Mouse (Mus musculus): ENCODE measurements around the gene Dhx37. TPM values are rescaled to one million over a fixed set of nuclear protein-coding genes. Genes with fewer than 3 reads are reported as not detected.

Gene Dhx37
- total RNA-seq, 1 experiment, result 24.7 TPM

- in situ Hi-C loops (cut with MboI; ENCODE audit: low sequenced_read_pairs in 2 of 2, unreplicated experiment in 2 of 2), result no loop called here
- TF ChIP-seq ZC3H11A (IDR thresholded peaks at IDR 0.05; ENCODE audit: borderline replicate concordance, low read depth, low read length) (no peak), HCFC1 (IDR thresholded peaks at IDR 0.05; ENCODE audit: borderline replicate concordance, insufficient read depth, low read length) (no peak), MAFK (IDR thresholded peaks at IDR 0.05; ENCODE audit: insufficient read depth, low read depth, low read length) (no peak), CHD2 (IDR thresholded peaks at IDR 0.05; ENCODE audit: low read depth, low read length) (no peak), ZNF384 (IDR thresholded peaks at IDR 0.05; ENCODE audit: low read depth, low read length) (no peak)
- Histone ChIP-seq H3K4me1 (ENCODE audit: control insufficient read depth in 2 of 2, insufficient read depth in 2 of 2, low read length in 2 of 2, poor library complexity in 1 of 2) (peaks cover 0 to 5% of the 10 kb centered on the region in 2 experiments; a peak in 1 of 4 replicates), H3K36me3 (ENCODE audit: control insufficient read depth, insufficient read depth, low read length, poor library complexity, severe bottlenecking) (no peaks in the 10 kb centered on the region), H3K9me3 (ENCODE audit: control insufficient read depth, insufficient read depth, low read depth, low read length) (no peaks in the 10 kb centered on the region), H3K9ac (ENCODE audit: insufficient read depth, low read depth, low read length, poor library complexity, severe bottlenecking) (no peak overlapping the region), H3K4me3 (ENCODE audit: insufficient read depth in 1 of 2, low read depth in 1 of 2, low read length in 2 of 2, poor library complexity in 1 of 2, severe bottlenecking in 1 of 2) (no peak overlapping the region), H3K27ac (ENCODE audit: insufficient read depth, low read depth, low read length, poor library complexity, severe bottlenecking) (no peak overlapping the region)
- DNase-seq (ENCODE audit: low read depth, low spot score), result no peak
Observed at GRCm38 (mm10) chr5:125461868-125462445, 28.0 kb upstream of the Dhx37 start.

- H3K27ac ChIP-seq (ENCODE audit: insufficient read depth, low read depth, low read length, poor library complexity, severe bottlenecking), result no peak overlapping the region
- peaks cover 3% of the 10 kb centered on the region for H3K36me3 ChIP-seq (ENCODE audit: control insufficient read depth, insufficient read depth, low read length, poor library complexity, severe bottlenecking)
- DNase-seq (ENCODE audit: low read depth, low spot score), result no peak
- no peak overlapping the region for H3K4me3 ChIP-seq (ENCODE audit: insufficient read depth in 1 of 2, low read depth in 1 of 2, low read length in 2 of 2, poor library complexity in 1 of 2, severe bottlenecking in 1 of 2)
- in situ Hi-C loops (cut with MboI; ENCODE audit: low sequenced_read_pairs in 2 of 2, unreplicated experiment in 2 of 2), result no loop called here
- TF ChIP-seq CHD2 (IDR thresholded peaks at IDR 0.05; ENCODE audit: low read depth, low read length) (no peak), HCFC1 (IDR thresholded peaks at IDR 0.05; ENCODE audit: borderline replicate concordance, insufficient read depth, low read length) (no peak), ZC3H11A (IDR thresholded peaks at IDR 0.05; ENCODE audit: borderline replicate concordance, low read depth, low read length) (no peak), MAFK (IDR thresholded peaks at IDR 0.05; ENCODE audit: insufficient read depth, low read depth, low read length) (no peak), ZNF384 (IDR thresholded peaks at IDR 0.05; ENCODE audit: low read depth, low read length) (no peak)
- H3K9me3 ChIP-seq (ENCODE audit: control insufficient read depth, insufficient read depth, low read depth, low read length), result no peaks in the 10 kb centered on the region
- peaks cover 0 to 5% of the 10 kb centered on the region in 2 experiments; a peak in 1 of 4 replicates for H3K4me1 ChIP-seq (ENCODE audit: control insufficient read depth in 2 of 2, insufficient read depth in 2 of 2, low read length in 2 of 2, poor library complexity in 1 of 2)
- no peak overlapping the region for H3K9ac ChIP-seq (ENCODE audit: insufficient read depth, low read depth, low read length, poor library complexity, severe bottlenecking)
Observed at GRCm38 (mm10) chr5:125460574-125460973, 26.7 kb upstream of the Dhx37 start.

GRCm38 (mm10) chr5:125457538-125457937 is 23.6 kb upstream of the Dhx37 start:
- H3K27ac ChIP-seq (ENCODE audit: insufficient read depth, low read depth, low read length, poor library complexity, severe bottlenecking), result no peak overlapping the region
- H3K36me3 ChIP-seq (ENCODE audit: control insufficient read depth, insufficient read depth, low read length, poor library complexity, severe bottlenecking), result peaks cover 18% of the 10 kb centered on the region
- peaks cover 0 to 2% of the 10 kb centered on the region in 2 experiments; a peak in 1 of 4 replicates for H3K4me1 ChIP-seq (ENCODE audit: control insufficient read depth in 2 of 2, insufficient read depth in 2 of 2, low read length in 2 of 2, poor library complexity in 1 of 2)
- no peak for TF ChIP-seq ZC3H11A (IDR thresholded peaks at IDR 0.05; ENCODE audit: borderline replicate concordance, low read depth, low read length)
- TF ChIP-seq ZNF384 (IDR thresholded peaks at IDR 0.05; ENCODE audit: low read depth, low read length), result no peak
- TF ChIP-seq CHD2 (IDR thresholded peaks at IDR 0.05; ENCODE audit: low read depth, low read length), result no peak
- TF ChIP-seq MAFK (IDR thresholded peaks at IDR 0.05; ENCODE audit: insufficient read depth, low read depth, low read length), result no peak
- no peak for TF ChIP-seq HCFC1 (IDR thresholded peaks at IDR 0.05; ENCODE audit: borderline replicate concordance, insufficient read depth, low read length)
- DNase-seq (ENCODE audit: low read depth, low spot score), result no peak
- in situ Hi-C loops (cut with MboI; ENCODE audit: low sequenced_read_pairs in 2 of 2, unreplicated experiment in 2 of 2), result no loop called here
- H3K9ac ChIP-seq (ENCODE audit: insufficient read depth, low read depth, low read length, poor library complexity, severe bottlenecking), result no peak overlapping the region
- H3K9me3 ChIP-seq (ENCODE audit: control insufficient read depth, insufficient read depth, low read depth, low read length), result no peaks in the 10 kb centered on the region
- H3K4me3 ChIP-seq (ENCODE audit: insufficient read depth in 1 of 2, low read depth in 1 of 2, low read length in 2 of 2, poor library complexity in 1 of 2, severe bottlenecking in 1 of 2), result no peak overlapping the region

GRCm38 (mm10) chr5:125456100-125456499 is 22.2 kb upstream of the Dhx37 start:
- H3K4me1 ChIP-seq (ENCODE audit: control insufficient read depth in 2 of 2, insufficient read depth in 2 of 2, low read length in 2 of 2, poor library complexity in 1 of 2), result peaks cover 0 to 2% of the 10 kb centered on the region in 2 experiments; a peak in 1 of 4 replicates
- H3K9ac ChIP-seq (ENCODE audit: insufficient read depth, low read depth, low read length, poor library complexity, severe bottlenecking), result no peak overlapping the region
- peaks cover 32% of the 10 kb centered on the region for H3K36me3 ChIP-seq (ENCODE audit: control insufficient read depth, insufficient read depth, low read length, poor library complexity, severe bottlenecking)
- H3K9me3 ChIP-seq (ENCODE audit: control insufficient read depth, insufficient read depth, low read depth, low read length), result no peaks in the 10 kb centered on the region
- no peak overlapping the region for H3K27ac ChIP-seq (ENCODE audit: insufficient read depth, low read depth, low read length, poor library complexity, severe bottlenecking)
- DNase-seq (ENCODE audit: low read depth, low spot score), result no peak
- in situ Hi-C loops (cut with MboI; ENCODE audit: low sequenced_read_pairs in 2 of 2, unreplicated experiment in 2 of 2), result no loop called here
- no peak overlapping the region for H3K4me3 ChIP-seq (ENCODE audit: insufficient read depth in 1 of 2, low read depth in 1 of 2, low read length in 2 of 2, poor library complexity in 1 of 2, severe bottlenecking in 1 of 2)
- TF ChIP-seq ZNF384 (IDR thresholded peaks at IDR 0.05; ENCODE audit: low read depth, low read length) (no peak), HCFC1 (IDR thresholded peaks at IDR 0.05; ENCODE audit: borderline replicate concordance, insufficient read depth, low read length) (no peak), ZC3H11A (IDR thresholded peaks at IDR 0.05; ENCODE audit: borderline replicate concordance, low read depth, low read length) (no peak), CHD2 (IDR thresholded peaks at IDR 0.05; ENCODE audit: low read depth, low read length) (no peak), MAFK (IDR thresholded peaks at IDR 0.05; ENCODE audit: insufficient read depth, low read depth, low read length) (no peak)
